Mouse (Mus musculus) limb, embryonic 14.5 days (tissue): ENCODE results near the gene Gm10097. TPM values are rescaled to one million over a fixed set of nuclear protein-coding genes. Genes with fewer than 3 reads are reported as not detected.
A peak's percentile ranks its signal among the peaks of the same experiment; 100 is the strongest.

ENCODE experiments used
- ATAC-seq: fragments of 200-750 bp; cut with Nextera tagmentation; 2 replicates; pipeline ENCODE4 v1.8.0; 2017; ENCODE audit warnings: low read depth, moderate number of reproducible peaks, moderate TSS enrichment; ENCODE audit not compliant: low FRiP score
- DNase-seq: peaks from one replicate; pipeline ENCODE4 v3.0.0-alpha.2; 2015; ENCODE audit warnings: low spot score
- H3K27ac ChIP-seq: fragments of 300-500 bp; sonication (generic); replicated peaks from 2 replicates; pipeline ENCODE4 v1.5.1; 2014; ENCODE audit warnings: low read depth, mild to moderate bottlenecking, low read length, moderate library complexity, mixed read lengths
- H3K27me3 ChIP-seq: fragments of 300-500 bp; sonication (generic); 2 replicates; pipeline ENCODE4 v1.6.1; 2014; ENCODE audit warnings: low read length, mixed read lengths; ENCODE audit not compliant: control insufficient read depth, insufficient read depth
- H3K36me3 ChIP-seq: fragments of 300-500 bp; sonication (generic); 2 replicates; pipeline ENCODE4 v1.6.1; 2014; ENCODE audit warnings: mild to moderate bottlenecking, low read length, moderate library complexity, mixed read lengths; ENCODE audit not compliant: control insufficient read depth, insufficient read depth
- H3K4me1 ChIP-seq: fragments of 300-500 bp; sonication (generic); 2 replicates; pipeline ENCODE4 v1.6.1; 2014; ENCODE audit warnings: antibody characterized with exemption, low read length, mixed read lengths; ENCODE audit not compliant: control insufficient read depth, insufficient read depth
- H3K4me2 ChIP-seq: fragments of 300-500 bp; sonication (generic); replicated peaks from 2 replicates; pipeline ENCODE4 v1.6.1; 2014; ENCODE audit warnings: low read depth, mild to moderate bottlenecking, low read length, moderate library complexity; ENCODE audit not compliant: severe bottlenecking
- H3K4me3 ChIP-seq: fragments of 300-500 bp; sonication (generic); replicated peaks from 2 replicates; pipeline ENCODE4 v1.5.1; 2014; ENCODE audit warnings: low read length
- H3K9ac ChIP-seq: fragments of 300-500 bp; sonication (generic); 2 replicates; pipeline ENCODE4 v1.6.1; 2014; ENCODE audit warnings: mild to moderate bottlenecking, low read depth, low read length, moderate library complexity; ENCODE audit not compliant: severe bottlenecking
- H3K9me3 ChIP-seq: fragments of 300-500 bp; sonication (generic); 2 replicates; pipeline ENCODE4 v1.6.1; 2016; ENCODE audit warnings: low read length; ENCODE audit not compliant: control insufficient read depth
- POLR2A ChIP-seq: fragments of 200-500 bp; IDR thresholded peaks from 2 replicates; pipeline ENCODE4 v1.8.0; 2012; ENCODE audit warnings: inconsistent platforms, mild to moderate bottlenecking, moderate library complexity, borderline replicate concordance; ENCODE audit not compliant: insufficient read depth, insufficient read length; ENCODE audit errors: extremely low read depth
- WGBS: fragments of 180-500 bp; shearing (Covaris S2); extraction: QIAGEN DNeasy Blood & Tissue Kit; methylation state at CpG from one replicate; pipeline ENCODE4 v1.1.7; 2014; 5-methylcytosine and 5-hydroxymethylcytosine counted together
- polyA plus RNA-seq, 2 experiments: library from polyadenylated mRNA; depleted of rRNA in 1 of 2; stranded (reverse) in 1 of 2; unstranded in 1 of 2; fragments of >200 nt; fragmentation: Nextera tagmentation in 1 of 2; extraction: Ambion mirVana in 1 of 2; gene quantifications; 2 replicates each; pipeline versions ENCODE4 v1.2.1 to v1.2.3; 2012 to 2014

The Gm10097 gene
- polyA plus RNA-seq, 2 experiments = 0.09 to 0.39 TPM

- no peaks in the 10 kb centered on the region for H3K4me1 ChIP-seq
- H3K9me3 ChIP-seq = no peaks in the 10 kb centered on the region
- ATAC-seq (peak; percentile 23; the same call in 1 of the 2 replicates), DNase-seq (no peak)
- H3K4me2 ChIP-seq = no peak overlapping the region
- WGBS = 86% methylated on average over 10 of the region's 10 CpGs
- H3K4me3 ChIP-seq = no peak overlapping the region
- no peak overlapping the region for H3K27ac ChIP-seq
- no peak for TF ChIP-seq POLR2A
- no peak overlapping the region for H3K9ac ChIP-seq
- H3K36me3 ChIP-seq = peaks cover 3% of the 10 kb centered on the region; the same call in 1 of the 2 replicates
- no peaks in the 10 kb centered on the region for H3K27me3 ChIP-seq
These were observed 12.7 kb upstream of the Gm10097 start for GRCm38 (mm10) chr10:5056243-5056735.

DNA sequence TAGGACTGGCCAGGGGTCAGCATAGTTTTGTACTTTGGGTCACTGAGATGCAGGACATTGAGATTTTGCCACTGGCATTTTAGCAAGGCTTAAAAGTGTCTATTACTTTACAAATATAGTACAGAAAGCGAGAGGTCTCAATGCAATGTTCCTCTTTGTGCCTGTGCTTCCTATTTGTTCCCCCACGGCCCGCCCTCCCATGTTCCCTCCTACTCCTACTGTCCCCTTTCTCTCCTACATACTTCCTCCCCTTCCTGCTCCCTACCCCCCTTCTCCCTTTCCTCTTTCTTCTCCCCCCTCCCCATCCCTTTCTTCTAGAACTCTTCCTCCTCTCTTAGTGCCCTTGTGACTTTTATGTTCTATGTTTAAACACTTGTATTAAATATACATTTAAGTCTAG is 12.1 kb upstream of the Gm10097 start:
- Histone ChIP-seq H3K36me3 (peaks cover 3% of the 10 kb centered on the region; the same call in 1 of the 2 replicates), H3K9ac (no peak overlapping the region), H3K4me3 (no peak overlapping the region), H3K4me2 (no peak overlapping the region), H3K27ac (no peak overlapping the region), H3K27me3 (no peaks in the 10 kb centered on the region), H3K4me1 (no peaks in the 10 kb centered on the region), H3K9me3 (no peaks in the 10 kb centered on the region)
- WGBS = 80% methylated on average over 3 of the region's 3 CpGs
- DNase-seq (no peak), ATAC-seq (no peak)
- TF ChIP-seq POLR2A = no peak

GRCm38 (mm10) chr10:5057661-5058060 is 11.3 kb upstream of the Gm10097 start:
- Histone ChIP-seq H3K4me1 (no peaks in the 10 kb centered on the region), H3K4me3 (no peak overlapping the region), H3K27ac (no peak overlapping the region), H3K9me3 (no peaks in the 10 kb centered on the region), H3K27me3 (no peaks in the 10 kb centered on the region), H3K9ac (no peak overlapping the region), H3K36me3 (peaks cover 3% of the 10 kb centered on the region; the same call in 1 of the 2 replicates), H3K4me2 (no peak overlapping the region)
- 91% methylated on average over 15 of the region's 15 CpGs for WGBS
- ATAC-seq (no peak), DNase-seq (no peak)
- TF ChIP-seq POLR2A = no peak

- no peaks in the 10 kb centered on the region for H3K27me3 ChIP-seq
- no peak overlapping the region for H3K4me3 ChIP-seq
- H3K9me3 ChIP-seq = no peaks in the 10 kb centered on the region
- 79% methylated on average over 2 of the region's 2 CpGs for WGBS
- H3K4me2 ChIP-seq = no peak overlapping the region
- H3K9ac ChIP-seq = no peak overlapping the region
- no peaks in the 10 kb centered on the region for H3K4me1 ChIP-seq
- H3K27ac ChIP-seq = no peak overlapping the region
- DNase-seq (no peak), ATAC-seq (no peak)
- TF ChIP-seq POLR2A = no peak
- 0 out of 2 replicates have a peak, but pooled peaks cover 3% of the 10 kb centered on the region for H3K36me3 ChIP-seq
These were observed 10.1 kb upstream of the Gm10097 start for GRCm38 (mm10) chr10:5058876-5059275.

GRCm38 (mm10) chr10:5059983-5060382 is 9.0 kb upstream of the Gm10097 start:
- Histone ChIP-seq H3K4me3 (no peak overlapping the region), H3K27ac (no peak overlapping the region), H3K27me3 (no peaks in the 10 kb centered on the region), H3K36me3 (0 out of 2 replicates have a peak, but pooled peaks cover 3% of the 10 kb centered on the region), H3K4me2 (no peak overlapping the region), H3K9ac (no peak overlapping the region), H3K4me1 (no peaks in the 10 kb centered on the region), H3K9me3 (no peaks in the 10 kb centered on the region)
- no peak for TF ChIP-seq POLR2A
- DNase-seq = no peak
- WGBS = 82% methylated on average over 2 of the region's 2 CpGs
- no peak for ATAC-seq
